Mouse (Mus musculus): ENCODE measurements around the gene Pax2.
A peak's percentile ranks its signal among the peaks of the same experiment; 100 is the strongest.

Pax2 gene

GRCm38 (mm10) chr19:44755693-44756420, at the start of gene Pax2:
Gene Pax2 (plus strand): TSS chr19:44756045.
- peak in 1 of 2 experiments; percentile 54 for DNase-seq (ENCODE audit: inconsistent age in 2 of 2, low spot score in 1 of 2)

- peak; percentile 92 to 96 for DNase-seq (ENCODE audit: inconsistent age in 2 of 2, low spot score in 1 of 2)
Observed at GRCm38 (mm10) chr19:44708885-44709284, 47.0 kb upstream of the Pax2 start.

GRCm38 (mm10) chr19:44716731-44717600, 38.9 kb upstream of the Pax2 start:
- DNase-seq (ENCODE audit: inconsistent age in 2 of 2, low spot score in 1 of 2) = no peak

GRCm38 (mm10) chr19:44719292-44720193, 36.3 kb upstream of the Pax2 start:
- DNase-seq (ENCODE audit: inconsistent age in 2 of 2, low spot score in 1 of 2) = no peak

GRCm38 (mm10) chr19:44720194-44720521, 35.7 kb upstream of the Pax2 start:
- DNase-seq (ENCODE audit: inconsistent age in 2 of 2, low spot score in 1 of 2) = peak in 1 of 2 experiments; percentile 50

DNA sequence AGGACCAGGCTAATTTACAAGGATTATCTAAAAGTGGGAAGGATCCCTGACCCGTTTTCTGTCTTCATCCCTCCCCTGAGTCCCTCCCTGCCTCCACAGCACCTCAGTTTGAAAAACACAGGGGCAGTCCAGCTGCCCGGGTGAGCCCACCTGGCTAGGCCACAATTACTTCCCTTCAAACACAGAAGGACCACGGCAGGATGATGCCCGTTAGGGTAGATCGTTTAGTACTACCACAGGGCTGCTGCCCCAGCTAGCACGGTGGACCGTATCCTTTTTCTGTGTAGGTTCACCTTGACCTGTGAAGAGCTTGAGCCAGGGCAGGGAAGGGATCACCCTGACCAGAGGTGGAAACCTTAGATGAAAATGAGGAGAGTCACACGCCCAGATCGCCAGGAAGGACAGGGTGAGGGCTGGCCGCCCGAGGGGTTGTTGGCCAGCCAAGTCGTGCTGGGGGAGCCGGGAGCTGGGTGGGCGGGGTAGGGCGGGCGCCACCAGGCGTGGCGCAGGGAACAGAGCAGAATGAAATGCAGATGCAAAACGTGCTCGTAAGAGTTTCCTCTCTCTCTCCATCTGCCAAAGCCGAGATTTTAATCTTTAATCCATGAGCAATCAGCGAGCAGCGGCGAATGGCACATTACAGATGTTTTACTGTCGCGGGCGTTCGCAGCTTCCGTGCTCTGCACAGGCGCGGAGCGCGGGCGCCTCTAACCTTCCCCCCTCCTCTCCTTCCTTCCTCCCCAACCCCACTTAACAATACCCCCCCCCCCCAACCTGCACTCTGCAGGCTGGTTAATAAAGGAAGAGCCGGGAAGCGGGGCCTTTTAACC, 32.0 kb upstream of the Pax2 start:
- DNase-seq (ENCODE audit: inconsistent age in 2 of 2, low spot score in 1 of 2) = no peak

DNA sequence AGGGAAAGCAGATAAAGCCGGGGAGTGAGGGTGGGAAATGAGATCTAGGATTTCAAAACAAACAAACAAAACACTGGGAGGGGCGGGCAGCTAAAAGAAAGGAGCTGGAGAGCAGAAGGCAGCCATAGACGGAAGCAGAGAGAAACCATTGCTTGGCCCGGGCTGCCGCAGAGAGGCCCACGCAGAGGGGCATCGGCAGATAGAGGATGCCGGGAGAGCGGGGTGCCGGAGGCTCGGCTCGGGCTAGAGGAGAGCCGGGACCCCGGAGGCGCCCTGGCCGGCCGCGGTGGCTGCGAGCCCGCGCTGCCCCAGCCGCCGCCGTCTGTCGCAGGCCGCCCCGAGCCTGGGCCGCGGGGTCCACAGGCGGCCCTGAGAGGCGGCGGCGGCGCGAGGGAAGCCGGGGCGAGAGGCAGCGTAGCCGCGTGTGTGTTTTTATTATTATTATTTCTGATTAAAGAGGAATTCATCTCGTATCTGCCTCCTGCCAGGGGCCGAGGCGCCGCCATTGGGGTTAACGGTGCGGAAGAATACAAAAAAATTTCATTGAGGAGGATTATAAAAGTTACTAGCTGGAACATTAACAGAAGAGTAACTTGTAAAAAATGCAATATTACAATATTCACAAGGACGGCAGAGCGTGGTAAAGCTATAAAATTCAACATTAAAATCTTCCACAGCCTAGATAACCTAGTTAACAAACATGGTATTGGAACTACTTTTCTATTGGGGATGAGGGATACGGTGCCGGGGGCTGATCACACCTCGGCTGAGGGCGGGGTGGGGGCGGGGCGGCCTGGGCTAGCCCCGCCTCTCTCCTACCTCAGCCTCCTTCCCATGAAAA, 29.7 kb upstream of the Pax2 start:
- DNase-seq (ENCODE audit: inconsistent age in 2 of 2, low spot score in 1 of 2) = peak; percentile 23 to 78

- DNase-seq (ENCODE audit: inconsistent age in 2 of 2, low spot score in 1 of 2) = no peak
Observed at GRCm38 (mm10) chr19:44734116-44734515, 21.7 kb upstream of the Pax2 start.

DNA sequence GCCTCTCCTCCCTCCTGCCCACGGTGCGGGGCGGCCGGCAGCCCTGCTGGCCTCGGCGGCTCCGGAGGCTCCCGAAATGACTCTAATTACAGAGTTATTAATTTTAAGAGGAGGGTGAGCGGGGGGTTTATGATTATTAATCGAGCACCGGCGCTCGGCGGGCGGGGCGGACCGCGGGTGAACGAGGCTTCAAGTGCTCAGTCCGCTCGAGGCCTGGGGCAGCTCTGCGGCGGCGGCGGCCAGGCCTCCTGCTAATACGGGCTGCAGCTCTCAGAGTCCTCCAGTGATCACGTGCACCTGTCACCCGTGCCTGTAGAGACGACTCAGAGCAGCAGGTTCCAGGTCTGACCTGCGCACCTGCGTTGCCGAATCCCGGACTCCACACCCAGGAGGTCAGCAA, 21.2 kb upstream of the Pax2 start:
- DNase-seq (ENCODE audit: inconsistent age in 2 of 2, low spot score in 1 of 2) = no peak

GRCm38 (mm10) chr19:44740300-44740699, 15.5 kb upstream of the Pax2 start:
- DNase-seq (ENCODE audit: inconsistent age in 2 of 2, low spot score in 1 of 2) = no peak

DNA sequence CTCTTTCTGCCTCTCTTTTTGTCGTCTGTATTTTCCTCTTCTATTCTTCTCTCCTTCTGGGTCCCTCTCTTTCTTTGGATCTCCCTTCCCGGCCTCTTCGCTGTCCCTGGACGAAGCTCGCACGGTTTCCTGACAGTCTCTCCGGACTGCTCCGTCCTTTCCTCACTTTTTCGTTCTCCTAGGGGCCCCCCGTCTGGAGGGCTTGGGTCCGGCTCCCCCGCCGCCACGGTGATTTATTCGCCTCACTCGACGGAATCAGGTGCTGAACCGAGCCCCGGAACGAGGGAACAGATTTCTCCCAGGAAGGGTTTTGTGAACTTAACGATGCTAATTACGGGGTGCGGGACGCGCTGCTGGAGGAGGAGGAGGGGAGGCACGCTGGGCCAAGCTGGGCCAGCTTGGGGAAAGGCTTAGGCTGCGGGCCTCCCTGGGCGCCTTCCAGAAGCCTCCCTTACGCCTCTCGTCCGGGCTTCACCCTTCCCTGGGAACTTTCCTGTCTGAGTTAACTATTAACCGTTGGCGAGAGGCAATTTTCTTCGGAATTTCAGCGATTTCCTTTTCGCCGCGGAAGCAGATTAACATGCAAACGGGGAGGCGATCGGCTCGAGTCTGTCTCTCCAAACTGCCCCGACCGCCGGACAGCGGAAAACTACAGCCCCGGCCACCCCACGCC, 14.6 kb upstream of the Pax2 start:
- DNase-seq (ENCODE audit: inconsistent age in 2 of 2, low spot score in 1 of 2) = peak in 1 of 2 experiments; percentile 53

DNA sequence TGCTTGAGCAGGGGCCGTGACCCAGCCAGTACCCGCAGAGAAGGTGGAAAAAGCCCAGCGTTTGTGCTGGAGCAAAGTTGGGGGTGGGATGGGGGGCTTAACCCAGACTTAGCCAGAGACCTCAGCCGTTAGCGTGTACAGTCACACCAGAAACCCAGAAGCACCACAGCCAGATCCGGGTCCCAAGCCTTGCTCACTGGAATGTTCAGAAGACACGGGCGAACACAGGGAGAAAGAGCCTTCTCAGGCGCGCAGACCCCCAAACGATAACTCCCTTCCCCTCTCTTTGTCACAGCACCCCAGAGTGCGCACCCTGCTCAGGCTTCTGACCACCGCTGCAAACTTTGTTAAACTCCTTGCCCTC, 14.1 kb upstream of the Pax2 start:
- DNase-seq (ENCODE audit: inconsistent age in 2 of 2, low spot score in 1 of 2) = no peak

GRCm38 (mm10) chr19:44742131-44743020, 13.5 kb upstream of the Pax2 start:
- no peak for DNase-seq (ENCODE audit: inconsistent age in 2 of 2, low spot score in 1 of 2)

DNA sequence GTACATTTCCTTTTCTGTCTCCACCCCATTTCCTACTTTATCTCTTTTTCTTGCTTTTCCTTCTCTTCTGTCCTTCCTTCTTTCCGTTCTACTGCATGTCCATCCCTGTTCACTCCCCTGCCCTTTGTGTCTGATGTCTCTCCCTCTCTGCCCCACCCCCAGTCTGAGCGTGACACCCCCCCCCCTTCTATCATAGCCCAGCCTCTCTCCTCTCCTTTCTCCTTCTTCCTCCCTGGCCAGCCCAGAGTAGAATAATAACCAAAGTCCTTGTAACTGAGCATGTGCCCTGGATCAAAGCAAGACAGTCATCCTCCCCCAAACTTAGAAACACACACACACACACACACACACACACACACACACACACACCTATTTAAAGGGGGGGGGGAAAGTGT, 12.8 kb upstream of the Pax2 start:
- no peak for DNase-seq (ENCODE audit: inconsistent age in 2 of 2, low spot score in 1 of 2)

DNA sequence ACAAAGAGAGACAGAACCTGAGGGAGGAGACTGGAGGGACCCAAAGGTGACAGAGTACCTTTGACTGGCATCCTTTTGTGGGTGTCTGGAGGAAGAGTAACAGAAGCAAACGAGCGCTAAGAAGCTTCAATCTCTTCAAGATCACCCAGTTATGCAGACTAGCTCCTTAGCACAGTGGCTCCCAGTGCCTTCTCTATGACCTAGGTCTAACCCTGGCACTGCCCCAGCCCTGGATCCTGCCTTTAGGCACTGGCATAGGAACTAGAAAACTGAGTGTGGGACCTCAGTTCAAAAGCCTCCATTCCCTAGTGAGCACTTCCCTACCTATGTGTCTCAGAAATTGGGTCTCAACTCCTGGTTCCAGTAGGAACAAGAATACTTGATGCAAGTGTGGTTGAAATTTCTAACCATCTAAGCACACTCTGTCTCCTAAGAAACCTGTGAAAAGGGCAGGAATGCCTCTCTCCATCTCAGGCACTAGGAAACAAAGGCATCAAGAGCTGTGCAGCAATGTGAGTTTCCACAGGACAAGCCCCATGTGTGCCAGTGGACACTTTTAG, 11.8 kb upstream of the Pax2 start:
- DNase-seq (ENCODE audit: inconsistent age in 2 of 2, low spot score in 1 of 2) = no peak

- DNase-seq (ENCODE audit: inconsistent age in 2 of 2, low spot score in 1 of 2) = no peak
Observed at GRCm38 (mm10) chr19:44745741-44746140, 10.1 kb upstream of the Pax2 start.

- DNase-seq (ENCODE audit: inconsistent age in 2 of 2, low spot score in 1 of 2) = no peak
Observed at GRCm38 (mm10) chr19:44746541-44747024, 9.3 kb upstream of the Pax2 start.

- no peak for DNase-seq (ENCODE audit: inconsistent age in 2 of 2, low spot score in 1 of 2)
Observed at GRCm38 (mm10) chr19:44747471-44747870, 8.4 kb upstream of the Pax2 start.
